Mouse (Mus musculus): ENCODE results near the gene Stim1. TPM values are rescaled to one million over a fixed set of nuclear protein-coding genes. Genes with fewer than 3 reads are reported as not detected.

Stim1 gene
- total RNA-seq, 1 experiment, result 22.4 TPM

DNA sequence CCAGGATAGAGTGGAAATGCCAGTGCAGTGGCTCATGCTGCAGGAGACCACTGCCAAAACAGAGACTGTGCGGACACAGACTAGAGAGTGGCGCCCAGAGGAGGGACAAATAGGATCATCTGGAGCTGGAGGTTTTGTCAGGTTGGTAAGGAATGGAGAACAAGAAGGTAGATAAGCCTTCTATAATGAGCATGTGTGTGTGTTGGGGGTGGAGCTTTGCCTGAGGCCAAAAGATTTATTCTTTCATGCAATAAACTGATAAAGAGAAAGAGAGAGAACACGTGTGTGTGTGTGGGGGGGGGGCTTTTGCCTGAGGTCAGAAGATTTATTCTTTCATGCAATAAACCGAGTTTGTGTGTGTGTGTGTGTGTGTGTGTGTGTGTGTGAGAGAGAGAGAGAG lies 34.5 kb upstream of the Stim1 start:
- no peak overlapping the region for H3K9ac ChIP-seq (ENCODE audit: insufficient read depth, low read depth, low read length, poor library complexity, severe bottlenecking)
- H3K36me3 ChIP-seq (ENCODE audit: control insufficient read depth, insufficient read depth, low read length, poor library complexity, severe bottlenecking), result peaks cover 2% of the 10 kb centered on the region; the same call in 1 of the 2 replicates
- no peak overlapping the region for H3K27ac ChIP-seq (ENCODE audit: insufficient read depth, low read depth, low read length, poor library complexity, severe bottlenecking)
- in situ Hi-C loops (cut with MboI; ENCODE audit: low sequenced_read_pairs in 2 of 2, unreplicated experiment in 2 of 2), result no loop called here
- no peak overlapping the region for H3K4me3 ChIP-seq (ENCODE audit: insufficient read depth in 1 of 2, low read depth in 1 of 2, low read length in 2 of 2, poor library complexity in 1 of 2, severe bottlenecking in 1 of 2)
- TF ChIP-seq MAFK (IDR thresholded peaks at IDR 0.05; ENCODE audit: insufficient read depth, low read depth, low read length) (no peak), ZNF384 (IDR thresholded peaks at IDR 0.05; ENCODE audit: low read depth, low read length) (no peak), ZC3H11A (IDR thresholded peaks at IDR 0.05; ENCODE audit: borderline replicate concordance, low read depth, low read length) (no peak), HCFC1 (IDR thresholded peaks at IDR 0.05; ENCODE audit: borderline replicate concordance, insufficient read depth, low read length) (no peak), CHD2 (IDR thresholded peaks at IDR 0.05; ENCODE audit: low read depth, low read length) (no peak)
- H3K4me1 ChIP-seq (ENCODE audit: control insufficient read depth in 2 of 2, insufficient read depth in 2 of 2, low read length in 2 of 2, poor library complexity in 1 of 2), result peaks cover 0 to 5% of the 10 kb centered on the region in 2 experiments; a peak in 1 of 4 replicates
- no peaks in the 10 kb centered on the region for H3K9me3 ChIP-seq (ENCODE audit: control insufficient read depth, insufficient read depth, low read depth, low read length)
- no peak for DNase-seq (ENCODE audit: low read depth, low spot score)

- in situ Hi-C loops (cut with MboI; ENCODE audit: low sequenced_read_pairs in 2 of 2, unreplicated experiment in 2 of 2), result no loop called here
- DNase-seq (ENCODE audit: low read depth, low spot score), result no peak
- TF ChIP-seq ZNF384 (IDR thresholded peaks at IDR 0.05; ENCODE audit: low read depth, low read length) (no peak), CHD2 (IDR thresholded peaks at IDR 0.05; ENCODE audit: low read depth, low read length) (no peak), ZC3H11A (IDR thresholded peaks at IDR 0.05; ENCODE audit: borderline replicate concordance, low read depth, low read length) (no peak), HCFC1 (IDR thresholded peaks at IDR 0.05; ENCODE audit: borderline replicate concordance, insufficient read depth, low read length) (no peak), MAFK (IDR thresholded peaks at IDR 0.05; ENCODE audit: insufficient read depth, low read depth, low read length) (no peak)
- Histone ChIP-seq H3K9me3 (ENCODE audit: control insufficient read depth, insufficient read depth, low read depth, low read length) (no peaks in the 10 kb centered on the region), H3K27ac (ENCODE audit: insufficient read depth, low read depth, low read length, poor library complexity, severe bottlenecking) (no peak overlapping the region), H3K9ac (ENCODE audit: insufficient read depth, low read depth, low read length, poor library complexity, severe bottlenecking) (no peak overlapping the region), H3K36me3 (ENCODE audit: control insufficient read depth, insufficient read depth, low read length, poor library complexity, severe bottlenecking) (peaks cover 3% of the 10 kb centered on the region; the same call in 1 of the 2 replicates), H3K4me1 (ENCODE audit: control insufficient read depth in 2 of 2, insufficient read depth in 2 of 2, low read length in 2 of 2, poor library complexity in 1 of 2) (peaks cover 0 to 12% of the 10 kb centered on the region in 2 experiments; a peak in 1 of 4 replicates), H3K4me3 (ENCODE audit: insufficient read depth in 1 of 2, low read depth in 1 of 2, low read length in 2 of 2, poor library complexity in 1 of 2, severe bottlenecking in 1 of 2) (no peak overlapping the region)
Measured at GRCm38 (mm10) chr7:102238686-102239286, 28.8 kb upstream of the Stim1 start.

GRCm38 (mm10) chr7:102239591-102239990 lies 28.0 kb upstream of the Stim1 start:
- no peak for TF ChIP-seq HCFC1 (IDR thresholded peaks at IDR 0.05; ENCODE audit: borderline replicate concordance, insufficient read depth, low read length)
- TF ChIP-seq ZNF384 (IDR thresholded peaks at IDR 0.05; ENCODE audit: low read depth, low read length), result no peak
- no peak for TF ChIP-seq MAFK (IDR thresholded peaks at IDR 0.05; ENCODE audit: insufficient read depth, low read depth, low read length)
- TF ChIP-seq CHD2 (IDR thresholded peaks at IDR 0.05; ENCODE audit: low read depth, low read length), result no peak
- TF ChIP-seq ZC3H11A (IDR thresholded peaks at IDR 0.05; ENCODE audit: borderline replicate concordance, low read depth, low read length), result no peak
- in situ Hi-C loops (cut with MboI; ENCODE audit: low sequenced_read_pairs in 2 of 2, unreplicated experiment in 2 of 2), result no loop called here
- peaks cover 3% of the 10 kb centered on the region; the same call in 1 of the 2 replicates for H3K36me3 ChIP-seq (ENCODE audit: control insufficient read depth, insufficient read depth, low read length, poor library complexity, severe bottlenecking)
- H3K4me3 ChIP-seq (ENCODE audit: insufficient read depth in 1 of 2, low read depth in 1 of 2, low read length in 2 of 2, poor library complexity in 1 of 2, severe bottlenecking in 1 of 2), result no peak overlapping the region
- peaks cover 0 to 12% of the 10 kb centered on the region in 2 experiments; a peak in 1 of 4 replicates for H3K4me1 ChIP-seq (ENCODE audit: control insufficient read depth in 2 of 2, insufficient read depth in 2 of 2, low read length in 2 of 2, poor library complexity in 1 of 2)
- no peak for DNase-seq (ENCODE audit: low read depth, low spot score)
- no peak overlapping the region for H3K27ac ChIP-seq (ENCODE audit: insufficient read depth, low read depth, low read length, poor library complexity, severe bottlenecking)
- H3K9ac ChIP-seq (ENCODE audit: insufficient read depth, low read depth, low read length, poor library complexity, severe bottlenecking), result no peak overlapping the region
- H3K9me3 ChIP-seq (ENCODE audit: control insufficient read depth, insufficient read depth, low read depth, low read length), result no peaks in the 10 kb centered on the region

DNA sequence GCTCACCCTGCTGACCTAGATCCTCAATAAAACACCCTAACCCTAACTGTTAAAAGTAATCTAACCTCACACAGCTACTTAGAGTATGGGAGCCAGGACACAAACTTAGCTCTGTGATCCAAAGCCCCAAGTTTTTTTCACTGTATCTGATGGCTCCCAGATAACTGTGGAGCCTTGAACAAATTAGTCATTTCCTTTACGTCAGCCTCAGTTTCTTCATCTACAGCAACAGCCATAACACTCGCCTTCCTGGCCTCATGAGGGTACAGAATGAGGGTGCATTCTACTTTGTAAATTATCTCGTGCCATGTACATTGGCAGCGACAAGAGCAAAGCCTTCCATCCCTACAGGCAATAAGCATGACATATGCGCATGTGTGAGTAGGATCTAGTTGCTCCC lies 25.2 kb upstream of the Stim1 start:
- TF ChIP-seq ZC3H11A (IDR thresholded peaks at IDR 0.05; ENCODE audit: borderline replicate concordance, low read depth, low read length) (no peak), ZNF384 (IDR thresholded peaks at IDR 0.05; ENCODE audit: low read depth, low read length) (no peak), MAFK (IDR thresholded peaks at IDR 0.05; ENCODE audit: insufficient read depth, low read depth, low read length) (no peak), HCFC1 (IDR thresholded peaks at IDR 0.05; ENCODE audit: borderline replicate concordance, insufficient read depth, low read length) (no peak)
- Histone ChIP-seq H3K9me3 (ENCODE audit: control insufficient read depth, insufficient read depth, low read depth, low read length) (no peaks in the 10 kb centered on the region), H3K36me3 (ENCODE audit: control insufficient read depth, insufficient read depth, low read length, poor library complexity, severe bottlenecking) (peaks cover 1% of the 10 kb centered on the region; the same call in 1 of the 2 replicates)

More for the DNA sequence above, 25.2 kb upstream of the Stim1 start:
- Histone ChIP-seq H3K4me3 (ENCODE audit: insufficient read depth in 1 of 2, low read depth in 1 of 2, low read length in 2 of 2, poor library complexity in 1 of 2, severe bottlenecking in 1 of 2) (no peak overlapping the region), H3K4me1 (ENCODE audit: control insufficient read depth in 2 of 2, insufficient read depth in 2 of 2, low read length in 2 of 2, poor library complexity in 1 of 2) (peaks cover 0 to 16% of the 10 kb centered on the region in 2 experiments; a peak in 2 of 4 replicates), H3K27ac (ENCODE audit: insufficient read depth, low read depth, low read length, poor library complexity, severe bottlenecking) (no peak overlapping the region), H3K9ac (ENCODE audit: insufficient read depth, low read depth, low read length, poor library complexity, severe bottlenecking) (no peak overlapping the region)
- DNase-seq (ENCODE audit: low read depth, low spot score), result no peak
- in situ Hi-C loops (cut with MboI; ENCODE audit: low sequenced_read_pairs in 2 of 2, unreplicated experiment in 2 of 2), result no loop called here

All from ES-E14 (cell line).